Mouse (Mus musculus) T-helper 1 cell (primary cell): ENCODE measurements around the gene Kif2b.

Source experiments
- in situ Hi-C: fragments of 300-600 bp; cut with MboI, MseI; formaldehyde crosslinking; loops from one replicate; pipeline ENCODE4 v1.15.1; 2025; ENCODE audit warnings: high pct_unique_total_duplicates

Gene Kif2b

GRCm38 (mm10) chr11:91577317-91577716, at the start of gene Kif2b:
Gene Kif2b, minus strand, starts transcription at chr11:91577558.
- in situ Hi-C loops: no loop called here

- in situ Hi-C loops: no loop called here
Observed at GRCm38 (mm10) chr11:91593088-91593487, 15.7 kb upstream of the Kif2b start.

- in situ Hi-C loops: no loop called here
Observed at GRCm38 (mm10) chr11:91576856-91577255, 502 bp downstream of the Kif2b start.

GRCm38 (mm10) chr11:91575406-91575805, 2.0 kb downstream of the Kif2b start:
- in situ Hi-C loops: no loop called here

GRCm38 (mm10) chr11:91574477-91574876, 2.9 kb downstream of the Kif2b start:
- in situ Hi-C loops: no loop called here

GRCm38 (mm10) chr11:91530737-91531136, 46.6 kb downstream of the Kif2b start:
- in situ Hi-C loops: no loop called here
